Mouse (Mus musculus) heart, embryonic 14.5 days (tissue): ENCODE data around the gene Eps8. TPM values are rescaled to one million over a fixed set of nuclear protein-coding genes. Genes with fewer than 3 reads are reported as not detected.

Source experiments
- ATAC-seq: fragments of 200-750 bp; cut with Nextera tagmentation; 2 replicates; pipeline ENCODE4 v1.8.0; 2017; ENCODE audit warnings: low read depth, moderate TSS enrichment; ENCODE audit not compliant: insufficient number of reproducible peaks, insufficient read depth, low FRiP score
- H3K27ac ChIP-seq, 2 experiments: fragments of 200-500 bp in 1 of 2; fragments of 300-500 bp in 1 of 2; sonication (generic) in 1 of 2; replicated peaks in 1 of 2; 2 replicates each; pipeline ENCODE4 v1.5.1; 2012 to 2014; ENCODE audit warnings: low read depth in 2 of 2, low read length in 2 of 2, control low read depth in 1 of 2, mild to moderate bottlenecking in 1 of 2, mixed read lengths in 1 of 2; ENCODE audit not compliant: control insufficient read depth in 1 of 2, insufficient read depth in 1 of 2
- H3K27me3 ChIP-seq: fragments of 300-500 bp; sonication (generic); 2 replicates; pipeline ENCODE4 v1.6.1; 2014; ENCODE audit warnings: mild to moderate bottlenecking, low read length, control low read depth; ENCODE audit not compliant: control insufficient read depth, insufficient read depth
- H3K36me3 ChIP-seq: fragments of 300-500 bp; sonication (generic); 2 replicates; pipeline ENCODE4 v1.6.1; 2014; ENCODE audit warnings: mild to moderate bottlenecking, control low read depth, low read length, mixed read lengths; ENCODE audit not compliant: control insufficient read depth, insufficient read depth
- H3K4me1 ChIP-seq, 2 experiments: fragments of 200-500 bp in 1 of 2; fragments of 300-500 bp in 1 of 2; sonication (generic) in 1 of 2; 2 replicates each; pipeline ENCODE4 v1.6.1; 2012 to 2014; ENCODE audit warnings: low read length in 2 of 2, control low read depth in 1 of 2, mixed read lengths in 1 of 2; ENCODE audit not compliant: control insufficient read depth in 2 of 2, insufficient read depth in 2 of 2
- H3K4me2 ChIP-seq: fragments of 300-500 bp; sonication (generic); 2 replicates; pipeline ENCODE4 v1.6.1; 2014; ENCODE audit warnings: mild to moderate bottlenecking, low read length
- H3K4me3 ChIP-seq, 2 experiments: fragments of 200-500 bp in 1 of 2; fragments of 300-500 bp in 1 of 2; sonication (generic) in 1 of 2; 2 replicates each; pipeline ENCODE4 v1.5.1; 2012 to 2014; ENCODE audit warnings: low read length in 2 of 2, mild to moderate bottlenecking in 2 of 2, control low read depth in 1 of 2, low read depth in 1 of 2, moderate library complexity in 1 of 2; ENCODE audit not compliant: control insufficient read depth in 1 of 2, insufficient read depth in 1 of 2
- H3K9ac ChIP-seq: fragments of 300-500 bp; sonication (generic); 2 replicates; pipeline ENCODE4 v1.6.1; 2014; ENCODE audit warnings: mild to moderate bottlenecking, low read length
- H3K9me3 ChIP-seq: fragments of 300-500 bp; sonication (generic); 2 replicates; pipeline ENCODE4 v1.6.1; 2016; ENCODE audit warnings: low read length, control low read depth; ENCODE audit not compliant: control insufficient read depth
- WGBS: fragments of 180-500 bp; shearing (Covaris S2); extraction: QIAGEN DNeasy Blood & Tissue Kit; methylation state at CpG from one replicate; pipeline ENCODE4 v1.1.7; 2014; 5-methylcytosine and 5-hydroxymethylcytosine counted together
- polyA plus RNA-seq: library from polyadenylated mRNA; unstranded; fragments of >200 nt; fragmentation: Nextera tagmentation; extraction: Ambion mirVana; gene quantifications from 2 replicates; pipeline ENCODE4 v1.2.1, GENCODE M21; 2014

Eps8 gene
- polyA plus RNA-seq, 1 experiment from 2014 or later, result 33.1 TPM

GRCm38 (mm10) chr6:137565454-137565853 lies 89.2 kb downstream of the Eps8 start:
- no peaks in the 10 kb centered on the region for H3K9me3 ChIP-seq
- no peak overlapping the region for H3K4me3 ChIP-seq
- H3K36me3 ChIP-seq, result no peaks in the 10 kb centered on the region
- no peak overlapping the region for H3K9ac ChIP-seq
- no peak for ATAC-seq
- H3K27me3 ChIP-seq, result no peaks in the 10 kb centered on the region
- H3K4me2 ChIP-seq, result no peak overlapping the region
- 89% methylated on average over 6 of the region's 6 CpGs for WGBS
- H3K4me1 ChIP-seq, result peaks cover 5 to 14% of the 10 kb centered on the region in 2 experiments; a peak in 2 of 4 replicates
- H3K27ac ChIP-seq, result no peak overlapping the region

- no peak overlapping the region for H3K4me3 ChIP-seq
- no peaks in the 10 kb centered on the region for H3K27me3 ChIP-seq
- H3K27ac ChIP-seq, result peak overlapping the region; percentile 17 to 57; a peak in 2 of 4 replicates
- 0 out of 2 replicates have a peak overlapping the region, but pooled peaks have one; percentile 2 for H3K9ac ChIP-seq
- H3K9me3 ChIP-seq, result no peaks in the 10 kb centered on the region
- H3K4me2 ChIP-seq, result peak overlapping the region; percentile 36; the same call in 1 of the 2 replicates
- WGBS, result 24% methylated on average over 12 of the region's 12 CpGs
- ATAC-seq, result no peak; the same call in 1 of the 2 replicates
- H3K4me1 ChIP-seq, result peaks cover 8 to 24% of the 10 kb centered on the region in 2 experiments; a peak in 3 of 4 replicates
- H3K36me3 ChIP-seq, result no peaks in the 10 kb centered on the region
These were observed 94.3 kb downstream of the Eps8 start for GRCm38 (mm10) chr6:137560358-137560859.

DNA sequence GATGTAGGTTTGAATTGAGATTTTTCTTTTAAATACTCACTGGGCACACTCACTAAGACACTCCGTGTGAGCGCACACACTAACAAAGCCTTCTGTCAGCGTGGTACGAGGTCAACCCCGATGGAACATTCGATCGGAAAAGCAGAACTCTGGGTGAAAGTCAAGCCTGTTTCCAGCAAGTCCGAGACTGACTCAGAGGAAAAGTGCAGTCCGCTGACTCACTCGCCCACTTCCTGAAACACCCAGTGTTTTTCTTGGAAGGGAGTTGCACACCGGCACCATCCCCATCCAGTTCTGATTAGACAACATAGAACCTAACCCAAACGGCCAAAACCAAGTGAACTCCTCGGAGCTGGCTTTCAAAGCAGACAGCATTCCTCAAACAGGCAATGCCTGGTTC lies 95.8 kb downstream of the Eps8 start:
- no peak overlapping the region for H3K4me3 ChIP-seq
- H3K36me3 ChIP-seq, result no peaks in the 10 kb centered on the region
- no peaks in the 10 kb centered on the region for H3K27me3 ChIP-seq
- WGBS, result 50% methylated on average over 13 of the region's 13 CpGs
- no peak for ATAC-seq
- H3K9ac ChIP-seq, result no peak overlapping the region
- peak overlapping the region; percentile 17 for H3K4me2 ChIP-seq
- peak overlapping the region; percentile 58 to 61 for H3K27ac ChIP-seq
- H3K4me1 ChIP-seq, result peaks cover 10 to 27% of the 10 kb centered on the region in 2 experiments; a peak in 3 of 4 replicates
- H3K9me3 ChIP-seq, result no peaks in the 10 kb centered on the region

- peak overlapping the region in 1 of 2 experiments; percentile 70; a peak in 2 of 4 replicates for H3K27ac ChIP-seq
- peaks cover 10 to 27% of the 10 kb centered on the region in 2 experiments; a peak in 3 of 4 replicates for H3K4me1 ChIP-seq
- 51% methylated on average over 2 of the region's 2 CpGs for WGBS
- no peak overlapping the region for H3K4me2 ChIP-seq
- H3K27me3 ChIP-seq, result no peaks in the 10 kb centered on the region
- no peak overlapping the region for H3K4me3 ChIP-seq
- 0 out of 2 replicates have a peak, but pooled peaks cover 3% of the 10 kb centered on the region for H3K9me3 ChIP-seq
- no peak for ATAC-seq
- H3K9ac ChIP-seq, result no peak overlapping the region
- no peaks in the 10 kb centered on the region for H3K36me3 ChIP-seq
These were observed 97.0 kb downstream of the Eps8 start for GRCm38 (mm10) chr6:137557671-137558070.

- H3K27me3 ChIP-seq, result no peaks in the 10 kb centered on the region
- H3K27ac ChIP-seq, result peak overlapping the region in 1 of 2 experiments; percentile 70; a peak in 2 of 4 replicates
- no peak overlapping the region for H3K9ac ChIP-seq
- H3K4me2 ChIP-seq, result no peak overlapping the region
- H3K9me3 ChIP-seq, result 0 out of 2 replicates have a peak, but pooled peaks cover 3% of the 10 kb centered on the region
- H3K4me3 ChIP-seq, result no peak overlapping the region
- no peak for ATAC-seq
- H3K4me1 ChIP-seq, result peaks cover 10 to 27% of the 10 kb centered on the region in 2 experiments; a peak in 3 of 4 replicates
- H3K36me3 ChIP-seq, result no peaks in the 10 kb centered on the region
- WGBS, result 82% methylated on average over 4 of the region's 4 CpGs
These were observed 97.5 kb downstream of the Eps8 start for GRCm38 (mm10) chr6:137557159-137557558.

- no peak overlapping the region for H3K4me2 ChIP-seq
- 77% methylated on average over 5 of the region's 5 CpGs for WGBS
- H3K4me1 ChIP-seq, result peaks cover 10 to 27% of the 10 kb centered on the region in 2 experiments; a peak in 3 of 4 replicates
- H3K9me3 ChIP-seq, result 0 out of 2 replicates have a peak, but pooled peaks cover 3% of the 10 kb centered on the region
- no peak for ATAC-seq
- H3K9ac ChIP-seq, result no peak overlapping the region
- 0 out of 4 replicates have a peak overlapping the region, but pooled peaks of 1 of the 2 experiments have one; percentile 70 for H3K27ac ChIP-seq
- H3K4me3 ChIP-seq, result no peak overlapping the region
- no peaks in the 10 kb centered on the region for H3K36me3 ChIP-seq
- no peaks in the 10 kb centered on the region for H3K27me3 ChIP-seq
These were observed 98.0 kb downstream of the Eps8 start for GRCm38 (mm10) chr6:137556636-137557035.

GRCm38 (mm10) chr6:137550181-137550580 lies 104.5 kb downstream of the Eps8 start:
- 0 out of 2 replicates have a peak, but pooled peaks cover 3% of the 10 kb centered on the region for H3K9me3 ChIP-seq
- H3K4me1 ChIP-seq, result peaks cover 1 to 15% of the 10 kb centered on the region in 2 experiments; a peak in 3 of 4 replicates
- WGBS, result 72% methylated on average over 8 of the region's 8 CpGs
- no peaks in the 10 kb centered on the region for H3K36me3 ChIP-seq
- no peak overlapping the region for H3K4me3 ChIP-seq
- H3K4me2 ChIP-seq, result no peak overlapping the region
- no peak overlapping the region for H3K27ac ChIP-seq
- H3K27me3 ChIP-seq, result no peaks in the 10 kb centered on the region
- no peak overlapping the region for H3K9ac ChIP-seq
- ATAC-seq, result no peak
